Mouse (Mus musculus) myocyte (in vitro differentiated cells): ENCODE results near the gene Hist1h4d.

Experiments
- CEBPB ChIP-seq: IDR thresholded peaks from 2 replicates; pipeline ENCODE4 v1.6.1; 2011; ENCODE audit warnings: mild to moderate bottlenecking, moderate library complexity; ENCODE audit not compliant: poor library complexity, insufficient read depth, severe bottlenecking
- E2F4 ChIP-seq: IDR thresholded peaks from one replicate; pipeline ENCODE4 v1.6.1; 2011; ENCODE audit warnings: mild to moderate bottlenecking, control low read depth, moderate library complexity; ENCODE audit not compliant: insufficient read depth
- MAX ChIP-seq: IDR thresholded peaks from one replicate; pipeline ENCODE4 v1.6.1; 2011; ENCODE audit warnings: low read depth, mild to moderate bottlenecking, control low read depth
- MYOD1 ChIP-seq, 3 experiments: IDR thresholded peaks; one replicate each; pipeline ENCODE4 v1.6.1; 2011; ENCODE audit warnings: control low read depth in 2 of 3, low read depth in 2 of 3, mild to moderate bottlenecking in 2 of 3, moderate library complexity in 1 of 3; ENCODE audit not compliant: insufficient read length in 2 of 3, control insufficient read depth in 1 of 3
- MYOG ChIP-seq, 3 experiments: IDR thresholded peaks; one replicate each; pipeline ENCODE4 v1.6.1; 2011; ENCODE audit warnings: control low read depth in 2 of 3, low read depth in 2 of 3, mild to moderate bottlenecking in 2 of 3; ENCODE audit not compliant: insufficient read length in 2 of 3, control insufficient read depth in 1 of 3, insufficient read depth in 1 of 3
- POLR2A ChIP-seq: IDR thresholded peaks from one replicate; pipeline ENCODE4 v1.6.1; 2011; ENCODE audit warnings: low read depth, mild to moderate bottlenecking, control low read depth, moderate library complexity; ENCODE audit not compliant: insufficient read length
- POLR2AphosphoS2 ChIP-seq: IDR thresholded peaks from one replicate; pipeline ENCODE4 v1.6.1; 2011; ENCODE audit warnings: low read depth, control low read depth; ENCODE audit not compliant: insufficient read length
- REST ChIP-seq: IDR thresholded peaks from one replicate; pipeline ENCODE4 v1.6.1; 2011; ENCODE audit warnings: mild to moderate bottlenecking, control low read depth, moderate library complexity; ENCODE audit not compliant: insufficient read depth, insufficient read length
- SRF ChIP-seq: IDR thresholded peaks from one replicate; pipeline ENCODE4 v1.6.1; 2011; ENCODE audit warnings: low read depth; ENCODE audit not compliant: control insufficient read depth, insufficient read length
- TCF12 ChIP-seq: IDR thresholded peaks from one replicate; pipeline ENCODE4 v1.6.1; 2011; ENCODE audit warnings: mild to moderate bottlenecking, control low read depth; ENCODE audit not compliant: poor library complexity, insufficient read depth, severe bottlenecking
- TCF3 ChIP-seq: IDR thresholded peaks from one replicate; pipeline ENCODE4 v1.6.1; 2011; ENCODE audit warnings: low read depth, control low read depth; ENCODE audit not compliant: insufficient read length
- USF1 ChIP-seq: IDR thresholded peaks from one replicate; pipeline ENCODE4 v1.6.1; 2011; ENCODE audit warnings: low read depth, mild to moderate bottlenecking, control low read depth, moderate library complexity

- TF ChIP-seq POLR2A (no peak), E2F4 (no peak), POLR2AphosphoS2 (no peak), TCF12 (no peak), MAX (no peak), USF1 (no peak), MYOD1 (IDR thresholded peaks at IDR 0.05; ENCODE audit: control insufficient read depth in 1 of 3, insufficient read length in 2 of 3, low read depth in 2 of 3) (no peak), TCF3 (no peak), SRF (no peak), CEBPB (no peak), MYOG (IDR thresholded peaks at IDR 0.05; ENCODE audit: control insufficient read depth in 1 of 3, insufficient read depth in 1 of 3, insufficient read length in 2 of 3, low read depth in 2 of 3) (no peak), REST (no peak)
Observed at GRCm38 (mm10) chr13:23620056-23620732, 38.8 kb downstream of the Hist1h4d start.
